Comparison of ENCODE assay signal across 8 mouse cellular contexts in genomic region chr14:31560886-31561285, GRCm38 (mm10). TPM values are rescaled to one million over a fixed set of nuclear protein-coding genes. Genes with fewer than 3 reads are reported as not detected.
DNase-seq lines count a peak whose midpoint lies in the region; ATAC-seq lines count a peak whose summit lies in the region.

No protein-coding gene starts in this region.

- DNase-seq in kidney, postnatal 4 days: peak; percentile 71 to 79
- no peak for DNase-seq in kidney, postnatal 36 days
- DNase-seq in heart, postnatal 10 days: peak; percentile 91
- peak; percentile 62 to 88 for DNase-seq in lung, postnatal 4 days
- DNase-seq in frontal cortex, postnatal 36 days (ENCODE audit: low spot score in 2 of 2): no peak
- no peak for DNase-seq in left cerebral cortex, adult 11 months (ENCODE audit: low spot score)
- DNase-seq in right cerebral cortex, postnatal 25 days: no peak

- ATAC-seq in erythroid progenitor cell, adult 5-6 weeks (replicated peaks; ENCODE audit: low FRiP score, poor library complexity, severe bottlenecking): 0 out of 2 replicates have a peak, but pooled peaks have one; percentile 23

- intact Hi-C loops in heart, postnatal 10 days (cut with DNase I): no loop called here

RNA-seq across cellular contexts. Expression of gene Colq, which starts 30.3 kb away (rescaled TPM):
- total RNA-seq in erythroid progenitor cell, adult 5-6 weeks (2015; ENCODE audit: low replicate concordance): not detected in 2 replicates
- total RNA-seq in erythroid progenitor cell, adult 5-6 weeks (2017; ENCODE audit: low replicate concordance): 0.26 TPM in 1 of 2 replicates, not detected in the other
- 1 to 10 TPM; 5.3 to 9.6 TPM for total RNA-seq in heart, postnatal 10 days (2021)

Comparison
In these comparisons a context has a peak if more than half of its experiments do, and no peak if none do; other contexts are left out.
1. DNase-seq: peak in kidney, postnatal 4 days (2 of 2), heart, postnatal 10 days (2 of 2) and lung, postnatal 4 days (2 of 2); none in kidney, postnatal 36 days (0 of 2), frontal cortex, postnatal 36 days (0 of 2), left cerebral cortex, adult 11 months (single experiment) and right cerebral cortex, postnatal 25 days (single experiment).
2. RNA of gene Colq, which starts 30.3 kb away (total RNA-seq): 5.3 to 9.6 TPM in heart, postnatal 10 days; 0.26 TPM in erythroid progenitor cell, adult 5-6 weeks; every median in the first group is over 4 times any median in the second.